Mouse (Mus musculus): ENCODE measurements around the gene Foxj1.
A peak's percentile ranks its signal among the peaks of the same experiment; 100 is the strongest.
"Not testable (repeated sequence)": the region's sequence is repeated elsewhere in the genome, so short reads cannot be mapped to it uniquely, and the experiment has no call there.

Gene Foxj1

GRCm38 (mm10) chr11:116335244-116336036, at the start of gene Foxj1:
Foxj1 (minus strand) TSS chr11:116335399.
- DNase-seq (ENCODE audit: low read depth, low spot score), result peak; percentile 50

GRCm38 (mm10) chr11:116384171-116384570, 49.0 kb upstream of the Foxj1 start:
- DNase-seq (ENCODE audit: low read depth, low spot score), result no peak

- DNase-seq (ENCODE audit: low read depth, low spot score), result not testable (repeated sequence)
These were observed 47.9 kb upstream of the Foxj1 start for GRCm38 (mm10) chr11:116383070-116383469.

GRCm38 (mm10) chr11:116380767-116381166, 45.6 kb upstream of the Foxj1 start:
- no peak for DNase-seq (ENCODE audit: low read depth, low spot score)

- DNase-seq (ENCODE audit: low read depth, low spot score), result no peak
These were observed 44.3 kb upstream of the Foxj1 start for GRCm38 (mm10) chr11:116379530-116379929.

GRCm38 (mm10) chr11:116376945-116377661, 41.9 kb upstream of the Foxj1 start:
- no peak for DNase-seq (ENCODE audit: low read depth, low spot score)

- no peak for DNase-seq (ENCODE audit: low read depth, low spot score)
These were observed 36.8 kb upstream of the Foxj1 start for GRCm38 (mm10) chr11:116371894-116372450.

GRCm38 (mm10) chr11:116369633-116370032, 34.4 kb upstream of the Foxj1 start:
- no peak for DNase-seq (ENCODE audit: low read depth, low spot score)

- DNase-seq (ENCODE audit: low read depth, low spot score), result no peak
These were observed 33.9 kb upstream of the Foxj1 start for GRCm38 (mm10) chr11:116369051-116369450.

GRCm38 (mm10) chr11:116368116-116368515, 32.9 kb upstream of the Foxj1 start:
- DNase-seq (ENCODE audit: low read depth, low spot score), result peak; percentile 30

- no peak for DNase-seq (ENCODE audit: low read depth, low spot score)
These were observed 31.4 kb upstream of the Foxj1 start for GRCm38 (mm10) chr11:116366647-116367046.

GRCm38 (mm10) chr11:116366124-116366523, 30.9 kb upstream of the Foxj1 start:
- DNase-seq (ENCODE audit: low read depth, low spot score), result no peak

GRCm38 (mm10) chr11:116365432-116365831, 30.2 kb upstream of the Foxj1 start:
- DNase-seq (ENCODE audit: low read depth, low spot score), result no peak

- DNase-seq (ENCODE audit: low read depth, low spot score), result no peak
These were observed 26.8 kb upstream of the Foxj1 start for GRCm38 (mm10) chr11:116362015-116362414.

- not testable (repeated sequence) for DNase-seq (ENCODE audit: low read depth, low spot score)
These were observed 25.7 kb upstream of the Foxj1 start for GRCm38 (mm10) chr11:116360915-116361314.

- DNase-seq (ENCODE audit: low read depth, low spot score), result no peak
These were observed 24.5 kb upstream of the Foxj1 start for GRCm38 (mm10) chr11:116359652-116360051.

GRCm38 (mm10) chr11:116358926-116359637, 23.9 kb upstream of the Foxj1 start:
- no peak for DNase-seq (ENCODE audit: low read depth, low spot score)

- no peak for DNase-seq (ENCODE audit: low read depth, low spot score)
These were observed 19.3 kb upstream of the Foxj1 start for GRCm38 (mm10) chr11:116354521-116354920.

- DNase-seq (ENCODE audit: low read depth, low spot score), result no peak
These were observed 18.3 kb upstream of the Foxj1 start for GRCm38 (mm10) chr11:116353535-116353934.

GRCm38 (mm10) chr11:116351294-116351693, 16.1 kb upstream of the Foxj1 start:
- no peak for DNase-seq (ENCODE audit: low read depth, low spot score)

GRCm38 (mm10) chr11:116347955-116348354, 12.8 kb upstream of the Foxj1 start:
- no peak for DNase-seq (ENCODE audit: low read depth, low spot score)

GRCm38 (mm10) chr11:116347012-116347411, 11.8 kb upstream of the Foxj1 start:
- DNase-seq (ENCODE audit: low read depth, low spot score), result no peak
